Mouse (Mus musculus): ENCODE measurements around the gene Nckap5.

Gene Nckap5

GRCm38 (mm10) chr1:126544471-126544870, 286.1 kb downstream of the Nckap5 start:
- DNase-seq = no peak

- DNase-seq = no peak
Observed at GRCm38 (mm10) chr1:126537223-126537757, 293.3 kb downstream of the Nckap5 start.

- DNase-seq = no peak
Observed at GRCm38 (mm10) chr1:126535527-126535926, 295.1 kb downstream of the Nckap5 start.

GRCm38 (mm10) chr1:126534046-126534445, 296.6 kb downstream of the Nckap5 start:
- DNase-seq = no peak

- DNase-seq = no peak
Observed at GRCm38 (mm10) chr1:126528043-126528598, 302.5 kb downstream of the Nckap5 start.

GRCm38 (mm10) chr1:126518067-126518466, 312.5 kb downstream of the Nckap5 start:
- no peak for DNase-seq

- DNase-seq = no peak
Observed at GRCm38 (mm10) chr1:126517427-126517826, 313.2 kb downstream of the Nckap5 start.

- DNase-seq = peak in 1 of 2 experiments; percentile 10
Observed at GRCm38 (mm10) chr1:126515054-126515756, 315.4 kb downstream of the Nckap5 start.

GRCm38 (mm10) chr1:126511835-126512445, 318.7 kb downstream of the Nckap5 start:
- DNase-seq = no peak

- no peak for DNase-seq
Observed at GRCm38 (mm10) chr1:126504717-126505116, 325.9 kb downstream of the Nckap5 start.

GRCm38 (mm10) chr1:126502741-126503140, 327.9 kb downstream of the Nckap5 start:
- no peak for DNase-seq

GRCm38 (mm10) chr1:126496722-126497121, 333.9 kb downstream of the Nckap5 start:
- DNase-seq = no peak

GRCm38 (mm10) chr1:126492206-126493071, 338.2 kb downstream of the Nckap5 start:
- peak; percentile 37 to 64 for DNase-seq

- DNase-seq = no peak
Observed at GRCm38 (mm10) chr1:126491412-126491811, 339.2 kb downstream of the Nckap5 start.

- no peak for DNase-seq
Observed at GRCm38 (mm10) chr1:126490256-126490655, 340.3 kb downstream of the Nckap5 start.

- peak; percentile 43 to 61 for DNase-seq
Observed at GRCm38 (mm10) chr1:126484664-126485087, 345.9 kb downstream of the Nckap5 start.

- DNase-seq = no peak
Observed at GRCm38 (mm10) chr1:126483665-126484064, 346.9 kb downstream of the Nckap5 start.

- no peak for DNase-seq
Observed at GRCm38 (mm10) chr1:126481459-126482228, 349.0 kb downstream of the Nckap5 start.

GRCm38 (mm10) chr1:126473044-126473443, 357.6 kb downstream of the Nckap5 start:
- no peak for DNase-seq

GRCm38 (mm10) chr1:126471419-126471818, 359.2 kb downstream of the Nckap5 start:
- no peak for DNase-seq

GRCm38 (mm10) chr1:126470883-126471282, 359.7 kb downstream of the Nckap5 start:
- no peak for DNase-seq

All from kidney, postnatal 4 days (tissue).